Mouse (Mus musculus) MEL (cell line): Measurements from ENCODE around the gene G6pc3. TPM values are rescaled to one million over a fixed set of nuclear protein-coding genes. Genes with fewer than 3 reads are reported as not detected.

Experiments used
- DNase-seq: peaks from one replicate; pipeline ENCODE4 v3.0.0; 2011; ENCODE audit warnings: low read depth, low spot score
- H3K27ac ChIP-seq: 2 replicates; pipeline ENCODE4 v1.5.1; 2012; ENCODE audit warnings: low read depth, mild to moderate bottlenecking, control low read depth, low read length, moderate library complexity; ENCODE audit not compliant: control insufficient read depth
- H3K27me3 ChIP-seq, 2 experiments: fragments of 150-350 bp in 1 of 2; sonication (generic) in 1 of 2; 2 replicates each; pipeline ENCODE4 v1.6.1; 2012; ENCODE audit warnings: low read length in 2 of 2, mild to moderate bottlenecking in 2 of 2, improper control_type of control experiment in 1 of 2, moderate library complexity in 1 of 2; ENCODE audit not compliant: insufficient read depth in 2 of 2, control insufficient read depth in 1 of 2
- H3K36me3 ChIP-seq, 2 experiments: 2 replicates each; pipeline ENCODE4 v1.6.1; 2012 to 2014; ENCODE audit warnings: low read length in 2 of 2, improper control_type of control experiment in 1 of 2, inconsistent platforms in 1 of 2, mild to moderate bottlenecking in 1 of 2; ENCODE audit not compliant: insufficient read depth in 2 of 2, control insufficient read depth in 1 of 2
- H3K4me1 ChIP-seq, 2 experiments: fragments of 150-350 bp in 1 of 2; sonication (generic) in 1 of 2; 2 replicates each; pipeline ENCODE4 v1.6.1; 2012; ENCODE audit warnings: low read length in 2 of 2, improper control_type of control experiment in 1 of 2, mild to moderate bottlenecking in 1 of 2; ENCODE audit not compliant: insufficient read depth in 2 of 2, control insufficient read depth in 1 of 2
- H3K4me3 ChIP-seq, 2 experiments: fragments of 150-350 bp in 1 of 2; sonication (generic) in 1 of 2; 2 replicates each; pipeline ENCODE4 v1.5.1; 2012; ENCODE audit warnings: low read depth in 2 of 2, low read length in 2 of 2, mild to moderate bottlenecking in 2 of 2, moderate library complexity in 2 of 2, control low read depth in 1 of 2, improper control_type of control experiment in 1 of 2; ENCODE audit not compliant: control insufficient read depth in 1 of 2, insufficient read depth in 1 of 2
- H3K79me2 ChIP-seq: 2 replicates; pipeline ENCODE4 v1.6.1; 2012; ENCODE audit warnings: mild to moderate bottlenecking, low read length, moderate library complexity; ENCODE audit not compliant: control insufficient read depth, poor library complexity, insufficient read depth
- H3K9ac ChIP-seq: 2 replicates; pipeline ENCODE4 v1.6.1; 2012; ENCODE audit warnings: low read depth, mild to moderate bottlenecking, control low read depth, low read length, moderate library complexity; ENCODE audit not compliant: control insufficient read depth, poor library complexity, severe bottlenecking
- H3K9me3 ChIP-seq: fragments of 150-350 bp; sonication (generic); replicated peaks from 2 replicates; pipeline ENCODE4 v1.6.1; 2012; ENCODE audit warnings: mild to moderate bottlenecking, low read length, improper control_type of control experiment, moderate library complexity; ENCODE audit not compliant: insufficient read depth
- BHLHE40 ChIP-seq: IDR thresholded peaks from 2 replicates; pipeline ENCODE4 v1.6.1; 2012; ENCODE audit warnings: low read depth, mild to moderate bottlenecking, inconsistent platforms, low read length, improper control_type of control experiment, borderline replicate concordance
- CHD1 ChIP-seq: IDR thresholded peaks from 2 replicates; pipeline ENCODE4 v1.6.1; 2012; ENCODE audit warnings: low read depth, mild to moderate bottlenecking, inconsistent platforms, low read length, improper control_type of control experiment
- CTCF ChIP-seq, 3 experiments: IDR thresholded peaks in 2 of 3; conservative IDR thresholded peaks in 1 of 3; 2 replicates each; pipeline ENCODE4 v1.5.1; 2011 to 2012; ENCODE audit warnings: low read length in 3 of 3, low read depth in 2 of 3, mild to moderate bottlenecking in 2 of 3, improper control_type of control experiment in 1 of 3, inconsistent platforms in 1 of 3, mixed read lengths in 1 of 3, moderate library complexity in 1 of 3; ENCODE audit not compliant: control insufficient read depth in 1 of 3, insufficient read depth in 1 of 3, poor library complexity in 1 of 3, severe bottlenecking in 1 of 3
- ELF1 ChIP-seq: IDR thresholded peaks from 2 replicates; pipeline ENCODE4 v1.6.1; 2014; ENCODE audit warnings: low read depth, mild to moderate bottlenecking, inconsistent platforms, low read length, improper control_type of control experiment, moderate library complexity
- ETS1 ChIP-seq: IDR thresholded peaks from 2 replicates; pipeline ENCODE4 v1.6.1; 2012; ENCODE audit warnings: low read depth, mild to moderate bottlenecking, inconsistent platforms, low read length, improper control_type of control experiment, moderate library complexity
- GABPA ChIP-seq: IDR thresholded peaks from 2 replicates; pipeline ENCODE4 v1.6.1; 2012; ENCODE audit warnings: low read depth, mild to moderate bottlenecking, inconsistent platforms, low read length, improper control_type of control experiment, moderate library complexity
- GATA1 ChIP-seq: IDR thresholded peaks from 2 replicates; pipeline ENCODE4 v1.6.1; 2011; ENCODE audit warnings: low read depth, low read length, improper control_type of control experiment
- JUND ChIP-seq: IDR thresholded peaks from 2 replicates; pipeline ENCODE4 v1.6.1; 2011; ENCODE audit warnings: low read depth, mild to moderate bottlenecking, improper control_type of control experiment, low read length
- KAT2A ChIP-seq: conservative IDR thresholded peaks from 2 replicates; pipeline ENCODE4 v1.6.1; 2012; ENCODE audit warnings: low read depth, low read length, improper control_type of control experiment, inconsistent platforms
- MAFK ChIP-seq: IDR thresholded peaks from 2 replicates; pipeline ENCODE4 v1.6.1; 2011; ENCODE audit warnings: low read depth, mild to moderate bottlenecking, low read length, improper control_type of control experiment, borderline replicate concordance
- MAZ ChIP-seq: IDR thresholded peaks from 2 replicates; pipeline ENCODE4 v1.6.1; 2012; ENCODE audit warnings: low read depth, mild to moderate bottlenecking, inconsistent platforms, low read length, improper control_type of control experiment
- MEF2A ChIP-seq: IDR thresholded peaks from 2 replicates; pipeline ENCODE4 v1.6.1; 2014; ENCODE audit warnings: low read depth, mild to moderate bottlenecking, inconsistent platforms, low read length, improper control_type of control experiment; ENCODE audit not compliant: poor library complexity, insufficient replicate concordance, severe bottlenecking; ENCODE audit errors: extremely low read depth
- NELFE ChIP-seq: IDR thresholded peaks from 2 replicates; pipeline ENCODE4 v1.6.1; 2011; ENCODE audit warnings: low read depth, low read length, improper control_type of control experiment
- POLR2A ChIP-seq, 2 experiments: IDR thresholded peaks; 2 replicates each; pipeline ENCODE4 v1.6.1; 2011 to 2012; ENCODE audit warnings: low read length in 2 of 2, mild to moderate bottlenecking in 2 of 2, control low read depth in 1 of 2, improper control_type of control experiment in 1 of 2, low read depth in 1 of 2, moderate library complexity in 1 of 2; ENCODE audit not compliant: control insufficient read depth in 1 of 2, insufficient read depth in 1 of 2, poor library complexity in 1 of 2
- RAD21 ChIP-seq: IDR thresholded peaks from 2 replicates; pipeline ENCODE4 v1.6.1; 2011; ENCODE audit warnings: mild to moderate bottlenecking, low read depth, low read length, improper control_type of control experiment
- RCOR1 ChIP-seq: IDR thresholded peaks from 2 replicates; pipeline ENCODE4 v1.6.1; 2012; ENCODE audit warnings: low read depth, mild to moderate bottlenecking, inconsistent platforms, low read length, improper control_type of control experiment
- SIN3A ChIP-seq: IDR thresholded peaks from 2 replicates; pipeline ENCODE4 v1.6.1; 2012; ENCODE audit warnings: low read length, improper control_type of control experiment, inconsistent platforms
- SMC3 ChIP-seq: IDR thresholded peaks from 2 replicates; pipeline ENCODE4 v1.6.1; 2011; ENCODE audit warnings: low read depth, low read length, improper control_type of control experiment
- TAL1 ChIP-seq: IDR thresholded peaks from 2 replicates; pipeline ENCODE4 v1.6.1; 2012; ENCODE audit warnings: mild to moderate bottlenecking, inconsistent platforms, low read length, moderate library complexity, mixed read lengths
- TBP ChIP-seq: IDR thresholded peaks from 2 replicates; pipeline ENCODE4 v1.8.0; 2011; ENCODE audit warnings: low read depth, low read length, improper control_type of control experiment
- TCF12 ChIP-seq: IDR thresholded peaks from 2 replicates; pipeline ENCODE4 v1.6.1; 2014; ENCODE audit warnings: low read depth, mild to moderate bottlenecking, inconsistent platforms, low read length, improper control_type of control experiment, moderate library complexity
- ZKSCAN1 ChIP-seq: IDR thresholded peaks from 2 replicates; pipeline ENCODE4 v1.6.1; 2012; ENCODE audit warnings: low read depth, mild to moderate bottlenecking, inconsistent platforms, low read length, improper control_type of control experiment, moderate library complexity
- ZMIZ1 ChIP-seq: IDR thresholded peaks from 2 replicates; pipeline ENCODE4 v1.6.1; 2012; ENCODE audit warnings: low read depth, mild to moderate bottlenecking, inconsistent platforms, low read length, improper control_type of control experiment, moderate library complexity
- ZNF384 ChIP-seq: IDR thresholded peaks from 2 replicates; pipeline ENCODE4 v1.6.1; 2012; ENCODE audit warnings: low read depth, mild to moderate bottlenecking, inconsistent platforms, low read length, improper control_type of control experiment
- polyA plus RNA-seq, 2 experiments: library from polyadenylated mRNA; stranded (reverse) in 1 of 2; unstranded in 1 of 2; fragments of >175 nt in 1 of 2; fragments of >200 nt in 1 of 2; gene quantifications; 2 replicates each; pipeline versions ENCODE4 v1.2.1 to v1.2.4; 2012; ENCODE audit warnings: low replicate concordance in 2 of 2, low read depth in 1 of 2; ENCODE audit not compliant: insufficient read length in 2 of 2, insufficient read depth in 1 of 2, missing spikeins in 1 of 2
- total RNA-seq: library from RNA; depleted of rRNA; stranded (reverse); fragments of 300-350 nt; gene quantifications from 2 replicates; pipeline ENCODE4 v1.2.3, GENCODE M21; 2012

The G6pc3 gene
- total and polyA plus RNA-seq, 3 experiments: 48.9 to 104 TPM; not detected in 1

GRCm38 (mm10) chr11:102185677-102186076, 3.7 kb upstream of the G6pc3 start:
- Histone ChIP-seq H3K36me3 (peaks cover 15 to 41% of the 10 kb centered on the region in 2 experiments), H3K27ac (peak overlapping the region; percentile 95), H3K4me3 (peak overlapping the region in 1 of 2 experiments; percentile 68; a peak in 2 of 4 replicates), H3K4me1 (peaks cover 2 to 20% of the 10 kb centered on the region in 2 experiments), H3K9me3 (no peaks in the 10 kb centered on the region), H3K27me3 (no peaks in the 10 kb centered on the region), H3K9ac (peak overlapping the region; percentile 79), H3K79me2 (peaks cover 40% of the 10 kb centered on the region)
- TF ChIP-seq GATA1 (peak; percentile 30; the same call in 1 of the 2 replicates), TBP (no peak), SIN3A (0 out of 2 replicates have a peak, but pooled peaks have one; percentile 11), JUND (no peak), ETS1 (peak; percentile 61; the same call in 1 of the 2 replicates), ZMIZ1 (peak; percentile 37; the same call in 1 of the 2 replicates)
- peak; percentile 71 for DNase-seq

- H3K36me3 ChIP-seq: peaks cover 10 to 42% of the 10 kb centered on the region in 2 experiments
- no peak overlapping the region; the same call in 1 of the 2 replicates for H3K9ac ChIP-seq
- no peak for DNase-seq
- H3K4me3 ChIP-seq: no peak overlapping the region
- no peak overlapping the region for H3K27ac ChIP-seq
- no peaks in the 10 kb centered on the region for H3K9me3 ChIP-seq
- peaks cover 5 to 25% of the 10 kb centered on the region in 2 experiments for H3K4me1 ChIP-seq
- H3K27me3 ChIP-seq: no peaks in the 10 kb centered on the region
- TF ChIP-seq BHLHE40: no peak
- TF ChIP-seq RAD21: no peak
- TF ChIP-seq MEF2A: no peak
- TF ChIP-seq MAFK: no peak
- TF ChIP-seq KAT2A: no peak
- no peak for TF ChIP-seq SIN3A
- TF ChIP-seq TAL1: no peak
- no peak for TF ChIP-seq SMC3
- no peak for TF ChIP-seq ZKSCAN1
- no peak for TF ChIP-seq GABPA
- TF ChIP-seq, all 39 proteins: peak for 0
- H3K79me2 ChIP-seq: peaks cover 39% of the 10 kb centered on the region
These were observed 3.2 kb upstream of the G6pc3 start for GRCm38 (mm10) chr11:102186235-102186634.

GRCm38 (mm10) chr11:102188980-102189379, 440 bp upstream of the G6pc3 start:
- Histone ChIP-seq H3K79me2 (peaks cover 26% of the 10 kb centered on the region), H3K9me3 (no peaks in the 10 kb centered on the region), H3K27ac (peak overlapping the region; percentile 90), H3K36me3 (peaks cover 0 to 42% of the 10 kb centered on the region in 2 experiments; a peak in 2 of 4 replicates), H3K9ac (peak overlapping the region; percentile 92), H3K4me1 (peaks cover 9 to 36% of the 10 kb centered on the region in 2 experiments), H3K27me3 (no peaks in the 10 kb centered on the region), H3K4me3 (peak overlapping the region; percentile 75 to 88)
- peak; percentile 85 for DNase-seq
- TF ChIP-seq CTCF (IDR thresholded peaks at IDR 0.05 in 2 of 3, conservative IDR thresholded peaks at IDR 0.05 in 1 of 3; ENCODE audit: control insufficient read depth in 1 of 3, insufficient read depth in 1 of 3, low read depth in 2 of 3, low read length in 3 of 3, poor library complexity in 1 of 3, severe bottlenecking in 1 of 3) (no peak), TBP (peak; percentile 57; the same call in 1 of the 2 replicates), RCOR1 (peak; percentile 41; the same call in 1 of the 2 replicates), TCF12 (0 out of 2 replicates have a peak, but pooled peaks have one; percentile 23), GATA1 (peak; percentile 11; the same call in 1 of the 2 replicates), JUND (no peak), SIN3A (no peak), ELF1 (peak; percentile 39; the same call in 1 of the 2 replicates), ETS1 (peak; percentile 45; the same call in 1 of the 2 replicates), TAL1 (no peak), CHD1 (peak; percentile 67; the same call in 1 of the 2 replicates), NELFE (peak; percentile 42), ZNF384 (0 out of 2 replicates have a peak, but pooled peaks have one; percentile 10), MAZ (0 out of 2 replicates have a peak, but pooled peaks have one; percentile 6), ZMIZ1 (0 out of 2 replicates have a peak, but pooled peaks have one; percentile 14), POLR2A (IDR thresholded peaks at IDR 0.05; ENCODE audit: control insufficient read depth in 1 of 2, insufficient read depth in 1 of 2, low read depth in 1 of 2, low read length in 2 of 2, poor library complexity in 1 of 2) (peak in 1 of 2 experiments; percentile 33; a peak in 1 of 4 replicates)
